Mouse (Mus musculus) embryonic facial prominence, embryonic 14.5 days (tissue): ENCODE measurements at regions not wholly inside any gene's neighbourhood (a gene's known extent, or its start where the extent isn't known, plus 50 kb on each side); places are given as distances from the start of the nearest gene placed in this dataset.

Source experiments
- ATAC-seq: fragments of 200-750 bp; cut with Nextera tagmentation; 2 replicates; pipeline ENCODE4 v1.8.0; 2017; ENCODE audit warnings: low read depth, moderate number of reproducible peaks, moderate TSS enrichment
- DNase-seq: peaks from one replicate; pipeline ENCODE4 v3.0.0-alpha.2; 2015; ENCODE audit warnings: low spot score
- H3K27ac ChIP-seq: fragments of 300-500 bp; sonication (generic); replicated peaks from 2 replicates; pipeline ENCODE4 v1.5.1; 2014; ENCODE audit warnings: low read depth, mild to moderate bottlenecking, low read length, moderate library complexity
- H3K27me3 ChIP-seq: fragments of 300-500 bp; sonication (generic); replicated peaks from 2 replicates; pipeline ENCODE4 v1.6.1; 2014; ENCODE audit warnings: low read length; ENCODE audit not compliant: control insufficient read depth, insufficient read depth
- H3K36me3 ChIP-seq: fragments of 300-500 bp; sonication (generic); 2 replicates; pipeline ENCODE4 v1.6.1; 2014; ENCODE audit warnings: low read length, mixed read lengths; ENCODE audit not compliant: control insufficient read depth, insufficient read depth
- H3K4me1 ChIP-seq: fragments of 300-500 bp; sonication (generic); 2 replicates; pipeline ENCODE4 v1.6.1; 2014; ENCODE audit warnings: antibody characterized with exemption, low read length; ENCODE audit not compliant: control insufficient read depth, insufficient read depth
- H3K4me2 ChIP-seq: fragments of 300-500 bp; sonication (generic); 2 replicates; pipeline ENCODE4 v1.6.1; 2014; ENCODE audit warnings: low read depth, mild to moderate bottlenecking, low read length, moderate library complexity, mixed read lengths
- H3K4me3 ChIP-seq: fragments of 300-500 bp; sonication (generic); 2 replicates; pipeline ENCODE4 v1.5.1; 2014; ENCODE audit warnings: low read depth, mild to moderate bottlenecking, low read length
- H3K9ac ChIP-seq: fragments of 300-500 bp; sonication (generic); 2 replicates; pipeline ENCODE4 v1.6.1; 2014; ENCODE audit warnings: low read depth, mild to moderate bottlenecking, low read length, moderate library complexity, mixed read lengths
- H3K9me3 ChIP-seq: fragments of 300-500 bp; sonication (generic); 2 replicates; pipeline ENCODE4 v1.6.1; 2016; ENCODE audit warnings: low read length; ENCODE audit not compliant: control insufficient read depth
- WGBS: fragments of 180-500 bp; shearing (Covaris S2); extraction: QIAGEN DNeasy Blood & Tissue Kit; methylation state at CpG from one replicate; pipeline ENCODE4 v1.1.7; 2014; 5-methylcytosine and 5-hydroxymethylcytosine counted together

GRCm38 (mm10) chr3:37816781-37817433, 92.6 kb upstream of the Gm5148 start:
- Histone ChIP-seq H3K4me2 (no peak overlapping the region), H3K27me3 (no peaks in the 10 kb centered on the region), H3K36me3 (no peaks in the 10 kb centered on the region), H3K27ac (no peak overlapping the region), H3K4me3 (no peak overlapping the region), H3K9ac (no peak overlapping the region), H3K9me3 (no peaks in the 10 kb centered on the region), H3K4me1 (no peaks in the 10 kb centered on the region)
- ATAC-seq (0 out of 2 replicates have a peak, but pooled peaks have one; percentile 37), DNase-seq (peak; percentile 89)
- 41% methylated on average over 6 of the region's 6 CpGs for WGBS

GRCm38 (mm10) chr3:37815771-37816170, 91.5 kb upstream of the Gm5148 start:
- Histone ChIP-seq H3K4me1 (no peaks in the 10 kb centered on the region), H3K9me3 (no peaks in the 10 kb centered on the region), H3K4me3 (no peak overlapping the region), H3K9ac (no peak overlapping the region), H3K36me3 (no peaks in the 10 kb centered on the region), H3K27ac (no peak overlapping the region), H3K4me2 (no peak overlapping the region), H3K27me3 (no peaks in the 10 kb centered on the region)
- WGBS = 81% methylated on average over 6 of the region's 6 CpGs
- ATAC-seq (no peak), DNase-seq (no peak)

- no peak overlapping the region for H3K27ac ChIP-seq
- H3K4me1 ChIP-seq = no peaks in the 10 kb centered on the region
- H3K36me3 ChIP-seq = no peaks in the 10 kb centered on the region
- H3K27me3 ChIP-seq = no peaks in the 10 kb centered on the region
- no peak overlapping the region for H3K4me2 ChIP-seq
- peaks cover 10% of the 10 kb centered on the region; the same call in 1 of the 2 replicates for H3K9me3 ChIP-seq
- no peak overlapping the region for H3K9ac ChIP-seq
- no peak overlapping the region for H3K4me3 ChIP-seq
- DNase-seq = no peak
- WGBS = 71% methylated on average over 3 of the region's 3 CpGs
- ATAC-seq = no peak
These were observed 88.6 kb upstream of the Gm5148 start for GRCm38 (mm10) chr3:37812936-37813335.

GRCm38 (mm10) chr3:37811429-37811828, 87.1 kb upstream of the Gm5148 start:
- peak; percentile 79 for DNase-seq
- H3K27ac ChIP-seq = no peak overlapping the region
- H3K9ac ChIP-seq = no peak overlapping the region
- 0 out of 2 replicates have a peak, but pooled peaks have one; percentile 30 for ATAC-seq
- WGBS = 63% methylated on average over 2 of the region's 2 CpGs
- no peaks in the 10 kb centered on the region for H3K4me1 ChIP-seq
- no peak overlapping the region for H3K4me2 ChIP-seq
- H3K4me3 ChIP-seq = no peak overlapping the region
- peaks cover 10% of the 10 kb centered on the region; the same call in 1 of the 2 replicates for H3K9me3 ChIP-seq
- H3K27me3 ChIP-seq = no peaks in the 10 kb centered on the region
- H3K36me3 ChIP-seq = no peaks in the 10 kb centered on the region

DNA sequence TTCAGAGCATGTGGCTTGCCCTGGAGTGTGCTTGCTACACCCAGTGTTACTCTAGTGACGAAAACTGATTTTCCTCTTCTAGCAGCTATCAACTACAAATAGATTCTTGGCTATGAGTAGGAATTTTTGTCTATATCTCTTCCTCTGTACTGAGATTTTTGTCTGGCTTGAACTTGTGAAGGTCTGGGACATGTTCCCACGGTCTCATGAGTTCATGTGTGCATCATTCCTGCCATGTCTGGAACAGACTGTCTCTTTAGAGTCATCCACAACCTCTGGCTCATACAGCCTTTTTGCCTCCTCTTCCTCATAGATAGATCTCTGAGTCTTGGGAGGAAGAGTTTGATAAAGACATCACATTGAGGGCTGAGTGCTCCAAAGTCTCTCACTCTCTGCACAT, 86.5 kb upstream of the Gm5148 start:
- Histone ChIP-seq H3K4me2 (no peak overlapping the region), H3K4me3 (no peak overlapping the region), H3K9me3 (peaks cover 10% of the 10 kb centered on the region; the same call in 1 of the 2 replicates), H3K27ac (no peak overlapping the region), H3K4me1 (peaks cover 2% of the 10 kb centered on the region; the same call in 1 of the 2 replicates), H3K27me3 (no peaks in the 10 kb centered on the region), H3K36me3 (no peaks in the 10 kb centered on the region), H3K9ac (no peak overlapping the region)
- DNase-seq (no peak), ATAC-seq (no peak)
- 86% methylated on average over 2 of the region's 2 CpGs for WGBS

DNA sequence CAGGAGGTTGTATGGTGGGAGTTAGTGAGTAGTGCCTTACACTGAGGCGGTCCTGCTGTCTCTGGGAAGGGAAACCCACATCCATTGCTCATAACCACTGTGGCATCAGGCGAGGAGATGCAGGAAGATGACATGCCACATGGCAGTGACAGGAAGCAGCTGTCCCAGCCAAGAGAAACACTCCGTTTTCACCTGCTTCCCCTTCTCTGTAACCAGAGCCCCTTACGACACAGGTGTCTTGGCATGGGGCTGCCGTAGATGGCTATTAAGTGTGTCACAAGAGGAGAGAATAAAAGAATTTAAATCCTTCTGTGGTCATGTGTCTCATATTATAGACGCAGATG, 81.5 kb upstream of the Gm5148 start:
- peak; percentile 89 for DNase-seq
- WGBS = 30% methylated on average over 6 of the region's 6 CpGs
- Histone ChIP-seq H3K27me3 (no peaks in the 10 kb centered on the region), H3K4me3 (no peak overlapping the region), H3K27ac (no peak overlapping the region), H3K4me2 (no peak overlapping the region), H3K4me1 (peaks cover 12% of the 10 kb centered on the region; the same call in 1 of the 2 replicates), H3K9me3 (peaks cover 10% of the 10 kb centered on the region; the same call in 1 of the 2 replicates), H3K9ac (no peak overlapping the region), H3K36me3 (no peaks in the 10 kb centered on the region)
- peak; percentile 91 for ATAC-seq

GRCm38 (mm10) chr3:37804941-37805804, 80.9 kb upstream of the Gm5148 start:
- ATAC-seq (no peak; the same call in 1 of the 2 replicates), DNase-seq (no peak)
- Histone ChIP-seq H3K36me3 (no peaks in the 10 kb centered on the region), H3K9ac (no peak overlapping the region), H3K4me3 (no peak overlapping the region), H3K9me3 (peaks cover 10% of the 10 kb centered on the region; the same call in 1 of the 2 replicates), H3K27me3 (no peaks in the 10 kb centered on the region), H3K27ac (no peak overlapping the region), H3K4me1 (peaks cover 12% of the 10 kb centered on the region), H3K4me2 (no peak overlapping the region)
- whole genome bisulfite sequencing = 61% methylated on average over 9 of the region's 9 CpGs

DNA sequence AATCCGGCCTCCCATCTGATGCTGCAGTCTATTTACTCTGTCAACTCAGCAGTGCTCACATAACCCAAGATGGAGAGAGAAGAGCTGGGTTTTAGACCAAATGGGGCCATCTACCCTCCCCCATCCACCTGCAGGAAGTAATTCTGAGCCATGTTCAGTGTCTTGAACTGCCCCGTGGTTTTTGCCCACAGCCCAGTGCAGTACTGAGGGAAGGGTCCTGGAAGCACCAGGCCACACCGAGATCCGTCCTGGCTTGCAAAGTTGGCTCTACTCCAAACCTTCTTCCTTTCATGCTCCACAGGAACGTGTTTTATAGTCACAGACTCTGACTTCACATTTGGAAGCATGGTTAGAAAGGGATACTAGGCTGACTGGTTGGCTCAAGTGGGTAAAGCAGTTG, 80.0 kb upstream of the Gm5148 start:
- H3K4me2 ChIP-seq = no peak overlapping the region
- no peaks in the 10 kb centered on the region for H3K27me3 ChIP-seq
- no peak overlapping the region for H3K9ac ChIP-seq
- ATAC-seq = no peak
- H3K27ac ChIP-seq = no peak overlapping the region
- H3K36me3 ChIP-seq = no peaks in the 10 kb centered on the region
- H3K9me3 ChIP-seq = peaks cover 5% of the 10 kb centered on the region; the same call in 1 of the 2 replicates
- H3K4me3 ChIP-seq = no peak overlapping the region
- peaks cover 12% of the 10 kb centered on the region for H3K4me1 ChIP-seq
- DNase-seq = peak; percentile 64
- WGBS = 43% methylated on average over 5 of the region's 5 CpGs
